9 mouse cellular contexts compared by ENCODE assay signal in genomic region chr9:69442471-69443038, GRCm38 (mm10). TPM values are rescaled to one million over a fixed set of nuclear protein-coding genes. Genes with fewer than 3 reads are reported as not detected.
DNase-seq lines count a peak whose midpoint lies in the region; ATAC-seq and TF ChIP-seq lines count a peak whose summit lies in the region.
"Had no signal": no experiment of that assay in that cellular context is flagged by ENCODE, and none has a peak within 500 bp of the region (broad histone marks: within the 10 kb centered on the region; RNA-seq: fewer than 3 reads in every experiment).

No protein-coding gene starts in this region.

- no peaks in the 10 kb centered on the region for H3K27me3 ChIP-seq in heart, adult 2 months (ENCODE audit: control insufficient read depth, insufficient read depth, low read length)
- H3K27me3 ChIP-seq in heart, embryonic 11.5 days (ENCODE audit: control insufficient read depth, insufficient read depth, low read length) = no peaks in the 10 kb centered on the region

- peak overlapping the region; percentile 20; the same call in 1 of the 2 replicates for H3K27ac ChIP-seq in heart, adult 2 months
- no peak overlapping the region for H3K27ac ChIP-seq in heart, embryonic 11.5 days (ENCODE audit: low read depth, low read length)
- H3K27ac ChIP-seq: heart, embryonic 10.5 days had no signal

- H3K9me3 ChIP-seq in heart, embryonic 11.5 days (replicated peaks; ENCODE audit: control insufficient read depth, low read length) = no peaks in the 10 kb centered on the region
- H3K9me3 ChIP-seq: heart, embryonic 10.5 days had no signal

- peak in 1 of 2 experiments; percentile 17 for DNase-seq in heart, adult 2 months
- peak; percentile 14 for DNase-seq in CD4-positive, CD25-positive, alpha-beta regulatory T cell, adult 2 months (ENCODE audit: low read depth, low spot score)
- DNase-seq in induced T-regulatory cell, adult 2 months (ENCODE audit: low read depth) = peak; percentile 56
- DNase-seq in lung, postnatal 36 days = peak; percentile 67
- no peak for DNase-seq in spleen, postnatal 10 days (ENCODE audit: low spot score in 2 of 2)
- no peak for DNase-seq in right cerebral cortex, postnatal 4 days
- no peak for DNase-seq in ovary, postnatal 14 days (ENCODE audit: low spot score)

- peaks cover 5% of the 10 kb centered on the region for H3K4me1 ChIP-seq in heart, adult 2 months (ENCODE audit: control insufficient read depth, insufficient read depth, low read length)
- H3K4me1 ChIP-seq in heart, embryonic 11.5 days (ENCODE audit: control insufficient read depth, insufficient read depth, low read length) = no peaks in the 10 kb centered on the region

- H3K4me2 ChIP-seq in heart, embryonic 11.5 days = no peak overlapping the region

- no peak for ATAC-seq in heart, embryonic 11.5 days (replicated peaks; ENCODE audit: insufficient number of reproducible peaks, low FRiP score, low TSS enrichment)

- H3K9ac ChIP-seq in heart, adult 2 months (ENCODE audit: low read depth, low read length) = no peak overlapping the region
- no peak overlapping the region for H3K9ac ChIP-seq in heart, embryonic 11.5 days (ENCODE audit: low read depth, low read length)

- TF ChIP-seq POLR2A in heart, adult 2 months (IDR thresholded peaks at IDR 0.05; ENCODE audit: insufficient read depth, low read depth, low read length) = no peak

- 26% methylated on average over 6 of the region's 6 CpGs for WGBS in heart, adult 2 months
- 59% methylated on average over 6 of the region's 6 CpGs for WGBS in heart, embryonic 11.5 days (ENCODE audit: insufficient replicate concordance)

- intact Hi-C loops in heart, adult 2 months (cut with DNase I) = loop anchor here (5.0 kb wide), 1 partner anchor 35 kb away; no protein-coding TSS in a partner anchor

- H3K36me3 ChIP-seq in heart, adult 2 months (ENCODE audit: control insufficient read depth, insufficient read depth, low read length) = no peaks in the 10 kb centered on the region
- H3K36me3 ChIP-seq in heart, embryonic 11.5 days (ENCODE audit: control insufficient read depth, insufficient read depth, low read length) = no peaks in the 10 kb centered on the region
- H3K36me3 ChIP-seq: heart, embryonic 10.5 days had no signal

- H3K4me3 ChIP-seq in heart, adult 2 months = no peak overlapping the region
- no peak overlapping the region for H3K4me3 ChIP-seq in heart, embryonic 11.5 days (ENCODE audit: low read depth, low read length)
- H3K4me3 ChIP-seq: heart, embryonic 10.5 days had no signal

- TF ChIP-seq CTCF in heart, adult 2 months (IDR thresholded peaks at IDR 0.05) = no peak

- TF ChIP-seq EP300 in heart, adult 2 months (IDR thresholded peaks at IDR 0.05; ENCODE audit: insufficient read depth, low read depth, low read length) = no peak

- no peaks in the 10 kb centered on the region for H3K79me2 ChIP-seq in heart, adult 2 months (replicated peaks; ENCODE audit: control insufficient read depth, insufficient read depth, low read length)

RNA-seq across cellular contexts. Expression of gene Anxa2, which starts 10.9 kb away (rescaled TPM):
- total RNA-seq in heart, adult 2 months (2021) = 10 to 100 TPM; 59.7 to 72.5 TPM
- 97.4 and 123 TPM in 2 replicates for polyA plus RNA-seq in heart, adult 2 months (2012; rRNA removed)
- 386 and 425 TPM in 2 replicates for polyA plus RNA-seq in heart, embryonic 11.5 days (2014; fragmentation: Nextera tagmentation; extraction: Ambion mirVana)

RNA-seq across cellular contexts. Expression of gene Ice2, which starts 44.8 kb away (rescaled TPM):
- total RNA-seq in heart, adult 2 months (2021) = 1 to 10 TPM; 4.9 to 9.1 TPM
- polyA plus RNA-seq in heart, adult 2 months (2012; rRNA removed) = 1.9 and 3.9 TPM in 2 replicates
- 14.5 and 15.6 TPM in 2 replicates for polyA plus RNA-seq in heart, embryonic 11.5 days (2014; fragmentation: Nextera tagmentation; extraction: Ambion mirVana)

Comparison
In these comparisons a context has a peak if more than half of its experiments do, and no peak if none do; other contexts are left out.
1. DNase-seq: peak in CD4-positive, CD25-positive, alpha-beta regulatory T cell, adult 2 months (single experiment), induced T-regulatory cell, adult 2 months (single experiment) and lung, postnatal 36 days (single experiment); none in spleen, postnatal 10 days (0 of 2), right cerebral cortex, postnatal 4 days (single experiment) and ovary, postnatal 14 days (single experiment).